Mouse (Mus musculus) thymus, adult 18-20 months (tissue): Measurements from ENCODE around the gene Mzt1.

Source experiments
- DNase-seq, 2 experiments: peaks; one replicate each; pipeline ENCODE4 v3.0.0; 2022; ENCODE audit warnings: mixed read lengths in 2 of 2

Mzt1 gene

DNA sequence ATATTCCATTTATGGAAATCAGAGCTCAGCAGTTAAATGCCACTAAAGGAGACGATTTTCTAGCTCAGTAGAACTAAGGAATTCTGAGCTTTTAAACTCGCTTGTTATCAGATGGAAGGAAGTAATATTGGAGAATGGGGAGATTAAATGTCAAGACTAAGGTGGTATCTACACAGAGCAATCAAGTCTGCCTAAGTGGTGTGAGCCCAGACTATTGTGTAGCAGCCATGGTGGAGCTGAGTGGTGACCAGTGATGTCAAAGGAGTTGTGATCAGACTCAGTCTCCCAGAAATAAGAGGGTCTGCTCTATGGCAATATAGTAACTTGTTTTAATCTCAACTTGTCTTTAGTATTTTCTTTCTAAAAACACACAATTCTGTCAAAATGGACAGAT lies 35.0 kb downstream of the Mzt1 start:
- DNase-seq: no peak

DNA sequence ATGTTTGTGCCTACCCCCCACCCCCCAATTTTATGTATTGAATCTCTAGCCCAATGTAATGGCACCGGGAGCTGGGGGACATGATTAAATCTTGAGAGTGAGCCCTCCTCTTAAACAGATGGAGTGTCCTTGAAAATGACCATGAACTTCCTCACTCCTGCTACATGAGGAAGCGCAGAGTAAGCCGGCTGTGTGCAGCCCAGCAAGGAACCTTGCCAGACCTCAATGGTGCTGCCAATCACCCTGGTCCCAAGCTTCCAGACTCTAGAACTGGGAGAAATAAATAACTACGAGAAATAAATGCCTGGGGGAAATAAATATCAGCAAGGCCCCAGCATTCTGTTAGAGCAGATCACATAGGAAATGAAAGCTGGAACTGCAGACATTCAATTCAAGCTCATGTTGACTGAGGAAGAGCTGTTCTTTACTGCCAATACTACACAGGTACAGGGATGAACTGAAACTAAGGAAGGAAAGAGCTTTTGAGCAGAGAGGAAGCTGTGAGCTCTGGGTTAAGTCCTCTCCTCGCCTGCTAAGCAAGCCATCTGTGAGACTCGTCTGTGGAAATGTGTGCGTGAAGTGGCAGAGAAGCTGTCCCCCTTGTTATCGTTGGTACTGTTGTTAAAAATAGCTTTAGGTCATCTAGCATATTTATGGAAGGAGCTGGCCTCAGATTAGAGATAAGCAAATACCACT lies 35.6 kb downstream of the Mzt1 start:
- no peak for DNase-seq

DNA sequence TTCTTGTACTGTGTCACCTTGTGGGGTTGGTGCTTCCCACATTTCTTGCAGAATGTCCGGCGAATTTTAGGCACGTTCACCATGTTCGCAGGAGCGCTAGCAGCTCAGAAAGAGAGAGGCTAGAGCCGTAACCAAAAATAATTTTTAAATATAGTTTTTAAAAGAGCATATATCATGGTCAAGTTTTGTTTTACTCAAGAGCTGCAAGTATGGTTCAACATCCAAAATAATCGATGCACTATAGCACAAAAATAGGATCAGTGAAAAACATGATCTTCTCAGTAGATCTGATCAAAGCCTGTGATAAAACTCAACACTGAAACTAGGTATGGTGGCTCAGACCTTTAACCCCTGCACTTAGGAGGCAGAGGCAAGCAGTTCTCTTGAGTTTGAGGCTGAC lies 51.7 kb downstream of the Mzt1 start, which contains the start of gene Rpl36a-ps1:
Gene Rpl36a-ps1, minus strand, starts transcription at position 101 of the 400 bp plus-strand sequence.
- DNase-seq: no peak

DNA sequence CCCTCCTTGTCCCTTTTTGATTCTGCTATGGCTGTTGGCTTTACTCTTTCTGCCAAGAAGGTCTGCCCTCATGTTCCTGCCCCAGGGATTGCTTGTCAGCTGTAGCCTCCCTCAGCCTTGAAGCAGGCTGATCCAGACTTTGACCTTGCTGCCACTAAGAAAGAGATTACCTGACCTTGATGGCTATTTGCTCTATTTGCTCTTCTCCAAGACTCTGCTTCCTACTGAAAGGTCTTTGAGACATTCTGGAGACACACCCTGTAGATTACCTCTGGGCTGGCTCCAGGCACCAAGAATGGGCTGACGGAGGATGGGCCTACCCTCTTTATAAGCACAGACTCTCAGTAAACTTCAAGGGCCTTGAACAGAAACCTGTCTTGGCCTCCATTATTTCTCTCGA lies 53.5 kb downstream of the Mzt1 start:
- no peak for DNase-seq

DNA sequence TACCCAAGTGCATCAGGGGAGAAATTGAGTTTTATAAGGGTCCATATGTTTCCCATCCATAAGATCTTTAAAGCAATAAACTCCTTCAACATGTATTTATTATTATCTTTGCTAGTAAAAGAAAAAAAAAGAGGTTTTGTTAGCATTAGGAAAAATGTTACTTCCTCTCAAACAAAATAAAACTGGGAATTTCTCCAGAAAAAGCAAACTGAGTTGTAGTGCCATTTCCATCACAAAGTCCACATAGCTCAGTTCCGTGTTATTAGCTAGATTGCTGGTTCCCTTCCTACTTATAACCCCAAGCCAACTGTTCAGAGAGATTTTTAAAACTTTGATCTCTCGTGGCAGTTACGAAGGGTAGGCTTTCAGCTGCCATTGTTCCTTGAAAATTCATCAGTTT lies 55.3 kb downstream of the Mzt1 start:
- DNase-seq: no peak

DNA sequence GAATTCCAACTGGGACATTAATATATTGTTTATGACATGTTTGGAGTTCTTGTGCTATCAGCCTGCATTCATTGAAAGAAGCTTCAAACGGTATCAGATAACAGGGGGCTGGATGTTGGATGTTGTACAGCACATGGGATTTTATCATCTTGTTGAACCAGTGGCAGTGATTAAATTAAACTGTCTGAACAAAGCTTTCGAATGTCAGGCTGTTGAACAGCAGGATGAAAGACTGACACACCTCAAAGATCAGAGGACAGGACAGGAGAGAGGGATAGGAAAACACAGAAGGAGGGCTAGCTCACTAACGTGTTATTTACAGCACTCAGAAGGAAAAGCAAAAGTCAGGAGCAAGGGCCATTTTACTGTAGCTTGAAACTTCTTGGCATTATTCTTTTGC lies 56.1 kb downstream of the Mzt1 start:
- DNase-seq: no peak
